Mouse (Mus musculus) lung, embryonic 16.5 days (tissue): ENCODE results near the gene Iqgap3. TPM values are rescaled to one million over a fixed set of nuclear protein-coding genes. Genes with fewer than 3 reads are reported as not detected.

ENCODE experiments used
- ATAC-seq: fragments of 200-750 bp; cut with Nextera tagmentation; 2 replicates; pipeline ENCODE4 v1.8.0; 2017; ENCODE audit warnings: low read depth, mild to moderate bottlenecking, moderate library complexity
- H3K27ac ChIP-seq: fragments of 300-500 bp; sonication (generic); 2 replicates; pipeline ENCODE4 v1.5.1; 2014; ENCODE audit warnings: mild to moderate bottlenecking, control low read depth, low read length
- H3K27me3 ChIP-seq: fragments of 300-500 bp; sonication (generic); 2 replicates; pipeline ENCODE4 v1.6.1; 2014; ENCODE audit warnings: low read depth, low read length, mixed read lengths; ENCODE audit not compliant: control insufficient read depth, insufficient read depth
- H3K36me3 ChIP-seq: fragments of 300-500 bp; sonication (generic); 2 replicates; pipeline ENCODE4 v1.6.1; 2014; ENCODE audit warnings: low read length; ENCODE audit not compliant: control insufficient read depth, insufficient read depth
- H3K4me1 ChIP-seq: fragments of 300-500 bp; sonication (generic); replicated peaks from 2 replicates; pipeline ENCODE4 v1.6.1; 2014; ENCODE audit warnings: low read length, mixed read lengths; ENCODE audit not compliant: control insufficient read depth, insufficient read depth
- H3K4me2 ChIP-seq: fragments of 300-500 bp; sonication (generic); 2 replicates; pipeline ENCODE4 v1.6.1; 2014; ENCODE audit warnings: low read depth, low read length, control low read depth
- H3K4me3 ChIP-seq: fragments of 300-500 bp; sonication (generic); 2 replicates; pipeline ENCODE4 v1.5.1; 2014; ENCODE audit warnings: mild to moderate bottlenecking, low read length, control low read depth
- H3K9ac ChIP-seq: fragments of 300-500 bp; sonication (generic); 2 replicates; pipeline ENCODE4 v1.6.1; 2014; ENCODE audit warnings: low read length, control low read depth
- H3K9me3 ChIP-seq: fragments of 300-500 bp; sonication (generic); 2 replicates; pipeline ENCODE4 v1.6.1; 2016; ENCODE audit warnings: low read length; ENCODE audit not compliant: control insufficient read depth
- WGBS: fragments of 180-500 bp; shearing (Covaris S2); extraction: QIAGEN DNeasy Blood & Tissue Kit; methylation state at CpG from one replicate; pipeline ENCODE4 v1.1.7; 2014; 5-methylcytosine and 5-hydroxymethylcytosine counted together
- polyA plus RNA-seq: library from polyadenylated mRNA; unstranded; fragments of >200 nt; fragmentation: Nextera tagmentation; extraction: Ambion mirVana; gene quantifications from 2 replicates; pipeline ENCODE4 v1.2.1, GENCODE M21; 2015

Gene Iqgap3
- polyA plus RNA-seq, 1 experiment from 2014 or later: 26.9 TPM

- H3K36me3 ChIP-seq: no peaks in the 10 kb centered on the region
- no peak overlapping the region for H3K27ac ChIP-seq
- H3K9me3 ChIP-seq: no peaks in the 10 kb centered on the region
- 37% methylated on average over 4 of the region's 4 CpGs for WGBS
- H3K27me3 ChIP-seq: no peaks in the 10 kb centered on the region
- ATAC-seq: no peak
- H3K4me2 ChIP-seq: peak overlapping the region; percentile 71; the same call in 1 of the 2 replicates
- H3K9ac ChIP-seq: peak overlapping the region; percentile 42
- no peak overlapping the region for H3K4me3 ChIP-seq
- peaks cover 68% of the 10 kb centered on the region for H3K4me1 ChIP-seq
Observed at GRCm38 (mm10) chr3:88145411-88145782, 63.6 kb downstream of the Iqgap3 start.

DNA sequence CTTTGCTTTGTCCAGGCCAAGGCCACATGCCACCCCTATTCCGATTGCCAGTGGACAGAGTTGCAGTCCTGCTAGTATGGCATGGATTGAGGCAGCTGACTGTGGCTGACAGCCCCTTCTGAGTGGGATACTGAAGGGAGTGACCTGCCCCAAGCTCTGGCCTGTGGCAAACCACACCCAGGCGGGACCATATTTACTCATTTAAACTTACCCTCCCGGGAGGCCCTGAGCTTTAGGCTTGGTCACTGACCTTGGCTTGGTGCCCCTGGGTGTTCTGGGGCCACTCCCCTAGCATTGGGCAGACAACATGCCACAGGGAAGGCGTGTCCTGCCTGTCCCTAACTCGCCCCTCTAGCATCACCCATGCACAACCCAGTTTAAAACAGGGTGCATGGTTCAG lies 64.2 kb downstream of the Iqgap3 start:
- Histone ChIP-seq H3K4me3 (no peak overlapping the region), H3K4me1 (peaks cover 68% of the 10 kb centered on the region), H3K4me2 (no peak overlapping the region), H3K9me3 (no peaks in the 10 kb centered on the region), H3K27ac (peak overlapping the region; percentile 19; the same call in 1 of the 2 replicates), H3K9ac (peak overlapping the region; percentile 25; the same call in 1 of the 2 replicates), H3K36me3 (no peaks in the 10 kb centered on the region), H3K27me3 (no peaks in the 10 kb centered on the region)
- ATAC-seq: no peak
- 51% methylated on average over 5 of the region's 5 CpGs for WGBS

GRCm38 (mm10) chr3:88146376-88147112 lies 64.8 kb downstream of the Iqgap3 start:
- H3K27ac ChIP-seq: no peak overlapping the region
- no peaks in the 10 kb centered on the region for H3K9me3 ChIP-seq
- no peaks in the 10 kb centered on the region for H3K36me3 ChIP-seq
- WGBS: 26% methylated on average over 5 of the region's 5 CpGs
- ATAC-seq: no peak
- no peak overlapping the region for H3K4me3 ChIP-seq
- H3K9ac ChIP-seq: 0 out of 2 replicates have a peak overlapping the region, but pooled peaks have one; percentile 8
- no peak overlapping the region for H3K4me2 ChIP-seq
- peaks cover 66% of the 10 kb centered on the region for H3K4me1 ChIP-seq
- H3K27me3 ChIP-seq: no peaks in the 10 kb centered on the region

- H3K27me3 ChIP-seq: no peaks in the 10 kb centered on the region
- no peak overlapping the region for H3K4me2 ChIP-seq
- H3K36me3 ChIP-seq: no peaks in the 10 kb centered on the region
- ATAC-seq: no peak
- 61% methylated on average over 2 of the region's 2 CpGs for WGBS
- no peak overlapping the region for H3K27ac ChIP-seq
- peaks cover 66% of the 10 kb centered on the region for H3K4me1 ChIP-seq
- H3K4me3 ChIP-seq: no peak overlapping the region
- no peaks in the 10 kb centered on the region for H3K9me3 ChIP-seq
- H3K9ac ChIP-seq: no peak overlapping the region
Observed at GRCm38 (mm10) chr3:88147444-88147843, 65.7 kb downstream of the Iqgap3 start.

GRCm38 (mm10) chr3:88147866-88148265 lies 66.1 kb downstream of the Iqgap3 start:
- ATAC-seq: no peak
- no peak overlapping the region for H3K27ac ChIP-seq
- no peaks in the 10 kb centered on the region for H3K27me3 ChIP-seq
- H3K4me1 ChIP-seq: peaks cover 66% of the 10 kb centered on the region
- no peak overlapping the region for H3K9ac ChIP-seq
- H3K4me2 ChIP-seq: no peak overlapping the region
- no peaks in the 10 kb centered on the region for H3K36me3 ChIP-seq
- WGBS: 82% methylated on average over 1 of the region's 1 CpGs
- no peaks in the 10 kb centered on the region for H3K9me3 ChIP-seq
- no peak overlapping the region for H3K4me3 ChIP-seq

DNA sequence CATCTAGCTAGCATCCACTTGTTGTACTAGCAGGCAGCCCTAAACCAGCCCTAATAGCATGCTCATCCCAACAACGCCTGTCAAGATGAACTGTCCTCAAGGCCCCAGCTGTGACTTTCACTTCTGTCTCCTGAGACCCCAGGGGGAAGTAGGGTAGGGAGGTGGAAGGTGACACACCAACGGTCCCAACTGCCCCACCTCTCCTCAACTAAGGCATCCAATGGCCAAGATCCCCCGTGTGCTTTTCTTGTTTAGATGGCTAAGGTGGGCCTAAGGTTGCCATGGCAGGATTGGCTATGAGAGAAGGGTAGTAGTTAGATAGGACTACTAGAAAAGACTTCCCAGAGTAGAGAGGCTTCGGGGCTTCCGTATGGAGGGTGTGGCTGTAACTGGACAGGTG lies 66.6 kb downstream of the Iqgap3 start:
- H3K4me3 ChIP-seq: no peak overlapping the region
- no peaks in the 10 kb centered on the region for H3K27me3 ChIP-seq
- no peak overlapping the region for H3K4me2 ChIP-seq
- ATAC-seq: no peak
- peaks cover 66% of the 10 kb centered on the region for H3K4me1 ChIP-seq
- H3K27ac ChIP-seq: peak overlapping the region; percentile 35; the same call in 1 of the 2 replicates
- no peak overlapping the region for H3K9ac ChIP-seq
- H3K9me3 ChIP-seq: no peaks in the 10 kb centered on the region
- H3K36me3 ChIP-seq: no peaks in the 10 kb centered on the region
- 82% methylated on average over 5 of the region's 5 CpGs for WGBS

GRCm38 (mm10) chr3:88148776-88149509 lies 67.2 kb downstream of the Iqgap3 start:
- ATAC-seq: no peak; the same call in 1 of the 2 replicates
- WGBS: 54% methylated on average over 4 of the region's 4 CpGs
- no peak overlapping the region; the same call in 1 of the 2 replicates for H3K9ac ChIP-seq

DNA sequence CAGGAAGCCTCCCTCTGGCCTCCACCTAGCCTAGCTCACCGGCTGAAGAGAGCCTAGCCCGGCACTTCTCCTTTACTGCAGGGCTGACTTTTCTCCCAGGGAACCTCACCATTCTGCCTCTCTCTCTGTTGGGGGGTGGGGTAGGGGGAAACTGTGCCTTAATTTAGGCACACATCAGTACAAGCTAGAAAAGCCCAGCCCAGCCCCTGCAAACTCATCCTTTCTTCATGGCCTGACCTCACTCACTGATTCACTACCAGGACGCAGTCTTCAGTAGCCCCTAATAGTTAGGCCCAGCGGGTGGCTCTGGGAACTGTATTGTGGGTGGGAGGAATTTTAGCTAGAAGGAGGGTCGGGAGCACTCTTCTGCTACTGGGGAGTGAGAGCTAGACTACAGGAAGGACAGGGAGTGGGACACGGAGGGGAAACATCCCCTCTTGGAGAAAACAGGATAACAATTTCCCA lies 67.8 kb downstream of the Iqgap3 start:
- Histone ChIP-seq H3K4me1 (peaks cover 54% of the 10 kb centered on the region), H3K27ac (peak overlapping the region; percentile 35), H3K27me3 (no peaks in the 10 kb centered on the region), H3K4me3 (no peak overlapping the region), H3K36me3 (no peaks in the 10 kb centered on the region), H3K4me2 (peak overlapping the region; percentile 32; the same call in 1 of the 2 replicates), H3K9me3 (no peaks in the 10 kb centered on the region), H3K9ac (peak overlapping the region; percentile 38; the same call in 1 of the 2 replicates)
- 20% methylated on average over 6 of the region's 6 CpGs for WGBS
- no peak for ATAC-seq

More at GRCm38 (mm10) chr3:88148776-88149509, 67.2 kb downstream of the Iqgap3 start:
- no peaks in the 10 kb centered on the region for H3K9me3 ChIP-seq
- peak overlapping the region; percentile 32; the same call in 1 of the 2 replicates for H3K4me2 ChIP-seq
- peaks cover 60% of the 10 kb centered on the region for H3K4me1 ChIP-seq
- H3K36me3 ChIP-seq: no peaks in the 10 kb centered on the region
- no peaks in the 10 kb centered on the region for H3K27me3 ChIP-seq
- no peak overlapping the region for H3K4me3 ChIP-seq
- H3K27ac ChIP-seq: peak overlapping the region; percentile 35
